Mouse (Mus musculus): ENCODE measurements at regions not wholly inside any gene's neighbourhood (a gene's known extent, or its start where the extent isn't known, plus 50 kb on each side); places are given as distances from the start of the nearest gene placed in this dataset.

GRCm38 (mm10) chrX:163812431-163812830 lies 51.3 kb upstream of the Rnf138rt1 start:
- intact Hi-C loops (cut with DNase I): no loop called here
- DNase-seq: no peak

DNA sequence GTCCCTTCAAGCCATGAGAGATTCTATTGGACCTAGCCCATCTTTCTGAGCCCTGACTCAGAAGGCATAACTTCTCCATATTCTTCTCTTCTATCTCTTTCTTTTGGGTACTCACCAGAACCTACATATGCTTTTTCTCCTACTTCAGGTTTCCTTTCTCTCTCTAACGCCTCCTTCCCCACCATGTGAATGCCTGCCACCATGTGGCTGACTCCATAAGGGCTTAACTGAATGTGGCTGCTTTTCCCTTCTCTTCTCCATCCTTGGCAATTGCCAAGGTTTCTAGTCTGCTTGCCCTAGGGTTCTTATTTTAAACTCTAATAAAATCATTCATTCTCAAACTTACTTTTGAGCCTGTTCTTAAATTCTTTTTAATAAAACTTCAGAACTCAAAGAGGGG lies 53.7 kb upstream of the Rnf138rt1 start:
- DNase-seq: no peak
- intact Hi-C loops (cut with DNase I): no loop called here

DNA sequence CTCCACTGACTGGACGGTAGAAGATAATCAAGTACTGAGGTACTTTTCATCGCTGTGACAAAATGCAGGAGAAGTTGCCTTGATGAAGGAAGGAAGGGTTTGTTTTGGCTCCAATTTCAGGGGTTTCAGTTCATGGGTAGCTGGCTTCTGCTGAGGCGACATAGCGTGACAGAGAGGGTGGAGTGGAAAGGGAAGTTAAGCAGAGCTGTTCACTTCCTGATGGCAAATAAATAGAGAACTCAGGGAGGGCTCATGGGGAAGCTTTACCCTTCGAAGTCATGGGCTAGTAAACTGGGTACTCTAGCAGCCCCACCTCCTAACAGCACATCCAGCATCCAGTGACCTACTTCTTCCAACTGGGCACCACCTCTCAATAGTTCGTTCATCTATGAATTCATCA lies 61.2 kb upstream of the Rnf138rt1 start:
- no peak for DNase-seq
- intact Hi-C loops (cut with DNase I): loop anchor here (10.0 kb wide), 1 partner anchor 183 kb away; no protein-coding TSS in a partner anchor

- intact Hi-C loops (cut with DNase I): loop anchor here (10.0 kb wide), 1 partner anchor 177 kb away; no protein-coding TSS in a partner anchor
- no peak for DNase-seq
These were observed 66.3 kb upstream of the Rnf138rt1 start for GRCm38 (mm10) chrX:163827461-163827860.

DNA sequence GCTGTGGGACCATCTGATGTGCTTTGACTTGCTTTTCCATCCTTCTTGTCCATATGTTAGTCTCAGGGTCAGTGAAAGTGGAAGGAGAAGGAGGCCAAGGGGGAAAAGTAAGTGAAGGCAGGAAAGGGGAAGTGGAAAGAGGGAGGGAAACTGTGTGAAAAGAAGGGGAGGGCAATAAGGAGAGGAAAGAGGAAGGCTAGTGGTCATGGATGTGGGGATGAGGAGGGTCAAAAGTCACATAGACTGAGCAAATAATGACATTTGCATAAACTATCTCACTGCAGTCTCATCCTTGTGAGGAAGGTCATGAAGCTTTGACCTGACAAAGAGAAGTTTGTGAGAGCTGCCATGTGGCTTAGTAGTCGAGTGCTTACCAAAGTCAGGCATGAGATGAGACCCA lies 63.4 kb upstream of the Ap1s2 start:
- DNase-seq: no peak
- intact Hi-C loops (cut with DNase I): no loop called here

GRCm38 (mm10) chrX:163846890-163847289 lies 61.9 kb upstream of the Ap1s2 start:
- no peak for DNase-seq
- intact Hi-C loops (cut with DNase I): no loop called here

- DNase-seq: no peak
- intact Hi-C loops (cut with DNase I): no loop called here
These were observed 61.2 kb upstream of the Ap1s2 start for GRCm38 (mm10) chrX:163847651-163848050.

DNA sequence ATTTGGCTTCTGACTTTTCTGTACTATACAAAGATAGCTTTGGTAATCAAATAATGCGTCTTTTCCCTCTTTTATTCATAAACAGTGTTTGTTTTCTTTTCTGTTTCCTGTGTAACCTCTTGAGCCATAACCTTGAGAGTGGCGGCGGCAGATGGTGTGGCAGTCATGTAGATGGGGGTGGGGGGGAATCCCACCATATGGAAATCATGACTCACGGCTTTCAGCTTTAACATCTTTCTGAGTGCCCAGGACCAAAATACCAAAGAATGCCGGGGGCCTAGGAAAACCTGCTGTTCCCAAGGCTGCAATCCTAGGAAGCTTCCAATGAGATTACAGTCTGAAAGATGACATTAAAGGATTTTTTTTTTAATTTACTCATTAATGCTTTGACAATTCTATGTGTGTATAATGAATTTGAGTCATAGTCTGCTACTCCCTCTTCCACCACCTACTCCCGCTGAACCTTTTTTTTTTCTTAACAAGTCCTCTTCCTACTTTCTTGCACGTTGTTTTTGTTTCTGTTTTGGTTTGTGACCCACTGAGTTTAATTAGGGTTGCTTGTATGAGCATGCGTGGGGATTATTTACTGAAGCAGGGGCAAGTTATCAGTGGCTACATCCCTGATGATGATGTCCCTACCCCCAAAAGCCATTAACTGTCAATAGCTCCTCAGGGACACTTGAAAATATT lies 60.2 kb upstream of the Ap1s2 start:
- DNase-seq: no peak
- intact Hi-C loops (cut with DNase I): no loop called here

DNA sequence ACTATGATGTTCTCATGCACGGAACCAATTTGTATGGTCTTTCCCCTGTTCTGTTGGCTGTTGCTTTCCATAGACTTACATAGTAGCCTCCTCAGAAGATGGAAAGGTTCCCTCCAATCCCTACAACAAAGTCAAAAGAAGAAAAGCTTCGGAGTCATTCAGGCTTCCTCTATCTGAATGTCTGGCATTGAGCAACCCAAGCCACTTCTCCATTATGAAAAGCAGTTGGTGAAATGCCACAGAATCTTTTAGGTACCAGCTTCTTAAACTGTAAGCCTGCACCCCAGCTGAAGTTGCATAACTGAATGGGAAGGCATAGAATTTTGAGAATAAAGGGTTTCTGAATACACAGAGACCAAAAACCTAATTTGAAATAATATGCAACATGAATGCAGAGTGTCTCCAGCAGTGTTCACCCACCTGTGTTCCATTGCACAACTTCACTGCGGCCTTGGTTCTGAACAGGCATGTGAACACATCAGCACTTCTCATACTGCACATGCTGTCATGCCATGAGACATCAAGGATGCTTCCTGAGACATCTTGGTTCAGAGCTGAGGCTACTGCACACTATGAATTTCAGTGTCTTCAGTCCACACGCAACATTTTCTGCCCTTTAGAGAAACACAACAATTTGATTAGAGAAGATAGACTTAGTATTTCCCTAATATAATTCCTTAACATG lies 57.8 kb upstream of the Ap1s2 start:
- intact Hi-C loops (cut with DNase I): no loop called here

GRCm38 (mm10) chrX:163858494-163858893 lies 50.3 kb upstream of the Ap1s2 start:
- intact Hi-C loops (cut with DNase I): no loop called here
- DNase-seq: no peak

More for the DNA sequence above, 57.8 kb upstream of the Ap1s2 start:
- DNase-seq: no peak

Measured in gastrocnemius, postnatal 36 days (tissue).